Mouse (Mus musculus): ENCODE results near the gene Zfp212. TPM values are rescaled to one million over a fixed set of nuclear protein-coding genes. Genes with fewer than 3 reads are reported as not detected.

Zfp212 gene
- polyA plus RNA-seq, 1 experiment = 8.6 TPM

GRCm38 (mm10) chr6:47904917-47905695 lies 15.2 kb upstream of the Zfp212 start:
- DNase-seq (ENCODE audit: low read depth in 1 of 2, low spot score in 2 of 2) = no peak
- H3K36me3 ChIP-seq (ENCODE audit: control insufficient read depth, insufficient read depth, low read length) = peaks cover 27% of the 10 kb centered on the region
- no peak overlapping the region for H3K4me3 ChIP-seq (ENCODE audit: extremely low read depth, insufficient read depth, insufficient read length)
- H3K27ac ChIP-seq (ENCODE audit: insufficient read depth, low read length) = no peak overlapping the region
- WGBS = 96% methylated on average over 44 of the region's 44 CpGs
- TF ChIP-seq CTCF (IDR thresholded peaks at IDR 0.05; ENCODE audit: extremely low read depth, insufficient read depth, insufficient read length, insufficient replicate concordance) = no peak
- no peaks in the 10 kb centered on the region for H3K27me3 ChIP-seq (ENCODE audit: control insufficient read depth, insufficient read depth, low read length)
- H3K4me1 ChIP-seq (ENCODE audit: control insufficient read depth, insufficient read depth, insufficient read length) = no peaks in the 10 kb centered on the region

- H3K36me3 ChIP-seq (ENCODE audit: control insufficient read depth, insufficient read depth, low read length) = peaks cover 24% of the 10 kb centered on the region
- WGBS = 100% methylated on average over 5 of the region's 5 CpGs
- H3K4me3 ChIP-seq (ENCODE audit: extremely low read depth, insufficient read depth, insufficient read length) = no peak overlapping the region
- H3K27ac ChIP-seq (ENCODE audit: insufficient read depth, low read length) = no peak overlapping the region
- DNase-seq (ENCODE audit: low read depth in 1 of 2, low spot score in 2 of 2) = no peak
- no peak for TF ChIP-seq POLR2A (IDR thresholded peaks at IDR 0.05; ENCODE audit: low read depth, low read length)
- H3K4me1 ChIP-seq (ENCODE audit: control insufficient read depth, insufficient read depth, insufficient read length) = no peaks in the 10 kb centered on the region
- no peaks in the 10 kb centered on the region for H3K27me3 ChIP-seq (ENCODE audit: control insufficient read depth, insufficient read depth, low read length)
Measured at GRCm38 (mm10) chr6:47906326-47906725, 13.9 kb upstream of the Zfp212 start.

GRCm38 (mm10) chr6:47909007-47909406 lies 11.3 kb upstream of the Zfp212 start:
- 89% methylated on average over 1 of the region's 1 CpGs for WGBS
- no peak for DNase-seq (ENCODE audit: low read depth in 1 of 2, low spot score in 2 of 2)
- Histone ChIP-seq H3K27ac (ENCODE audit: insufficient read depth, low read length) (no peak overlapping the region), H3K36me3 (ENCODE audit: control insufficient read depth, insufficient read depth, low read length) (peaks cover 20% of the 10 kb centered on the region), H3K27me3 (ENCODE audit: control insufficient read depth, insufficient read depth, low read length) (no peaks in the 10 kb centered on the region), H3K4me1 (ENCODE audit: control insufficient read depth, insufficient read depth, insufficient read length) (no peaks in the 10 kb centered on the region), H3K4me3 (ENCODE audit: extremely low read depth, insufficient read depth, insufficient read length) (no peak overlapping the region)
- TF ChIP-seq CTCF (IDR thresholded peaks at IDR 0.05; ENCODE audit: extremely low read depth, insufficient read depth, insufficient read length, insufficient replicate concordance) (no peak), POLR2A (IDR thresholded peaks at IDR 0.05; ENCODE audit: low read depth, low read length) (no peak)

- H3K27ac ChIP-seq (ENCODE audit: insufficient read depth, low read length) = no peak overlapping the region
- 0% methylated on average over 1 of the region's 1 CpGs for WGBS
- H3K4me3 ChIP-seq (ENCODE audit: extremely low read depth, insufficient read depth, insufficient read length) = no peak overlapping the region
- no peak for DNase-seq (ENCODE audit: low read depth in 1 of 2, low spot score in 2 of 2)
- H3K4me1 ChIP-seq (ENCODE audit: control insufficient read depth, insufficient read depth, insufficient read length) = no peaks in the 10 kb centered on the region
- no peaks in the 10 kb centered on the region for H3K27me3 ChIP-seq (ENCODE audit: control insufficient read depth, insufficient read depth, low read length)
- TF ChIP-seq POLR2A (IDR thresholded peaks at IDR 0.05; ENCODE audit: low read depth, low read length) (no peak), CTCF (IDR thresholded peaks at IDR 0.05; ENCODE audit: extremely low read depth, insufficient read depth, insufficient read length, insufficient replicate concordance) (no peak)
- peaks cover 2% of the 10 kb centered on the region for H3K36me3 ChIP-seq (ENCODE audit: control insufficient read depth, insufficient read depth, low read length)
Measured at GRCm38 (mm10) chr6:47911650-47912049, 8.6 kb upstream of the Zfp212 start.

GRCm38 (mm10) chr6:47912991-47913390 lies 7.3 kb upstream of the Zfp212 start:
- Histone ChIP-seq H3K4me1 (ENCODE audit: control insufficient read depth, insufficient read depth, insufficient read length) (no peaks in the 10 kb centered on the region), H3K36me3 (ENCODE audit: control insufficient read depth, insufficient read depth, low read length) (no peaks in the 10 kb centered on the region), H3K4me3 (ENCODE audit: extremely low read depth, insufficient read depth, insufficient read length) (no peak overlapping the region), H3K27ac (ENCODE audit: insufficient read depth, low read length) (no peak overlapping the region), H3K27me3 (ENCODE audit: control insufficient read depth, insufficient read depth, low read length) (no peaks in the 10 kb centered on the region)
- TF ChIP-seq CTCF (IDR thresholded peaks at IDR 0.05; ENCODE audit: extremely low read depth, insufficient read depth, insufficient read length, insufficient replicate concordance) = no peak
- TF ChIP-seq POLR2A (IDR thresholded peaks at IDR 0.05; ENCODE audit: low read depth, low read length) = no peak
- 68% methylated on average over 3 of the region's 3 CpGs for WGBS
- no peak for DNase-seq (ENCODE audit: low read depth in 1 of 2, low spot score in 2 of 2)

- TF ChIP-seq CTCF (IDR thresholded peaks at IDR 0.05; ENCODE audit: extremely low read depth, insufficient read depth, insufficient read length, insufficient replicate concordance) = no peak
- no peak for TF ChIP-seq POLR2A (IDR thresholded peaks at IDR 0.05; ENCODE audit: low read depth, low read length)
Measured at GRCm38 (mm10) chr6:47917051-47917450, 3.2 kb upstream of the Zfp212 start.

GRCm38 (mm10) chr6:47918768-47919274 lies 1.5 kb upstream of the Zfp212 start:
- WGBS = 93% methylated on average over 3 of the region's 3 CpGs
- H3K36me3 ChIP-seq (ENCODE audit: control insufficient read depth, insufficient read depth, low read length) = no peaks in the 10 kb centered on the region
- TF ChIP-seq POLR2A (IDR thresholded peaks at IDR 0.05; ENCODE audit: low read depth, low read length) = no peak
- TF ChIP-seq CTCF (IDR thresholded peaks at IDR 0.05; ENCODE audit: extremely low read depth, insufficient read depth, insufficient read length, insufficient replicate concordance) = no peak

More at GRCm38 (mm10) chr6:47917051-47917450, 3.2 kb upstream of the Zfp212 start:
- no peaks in the 10 kb centered on the region for H3K36me3 ChIP-seq (ENCODE audit: control insufficient read depth, insufficient read depth, low read length)
- no peak overlapping the region for H3K4me3 ChIP-seq (ENCODE audit: extremely low read depth, insufficient read depth, insufficient read length)
- H3K27ac ChIP-seq (ENCODE audit: insufficient read depth, low read length) = no peak overlapping the region
- H3K27me3 ChIP-seq (ENCODE audit: control insufficient read depth, insufficient read depth, low read length) = no peaks in the 10 kb centered on the region
- WGBS = 78% methylated on average over 5 of the region's 5 CpGs
- no peak for DNase-seq (ENCODE audit: low read depth in 1 of 2, low spot score in 2 of 2)
- H3K4me1 ChIP-seq (ENCODE audit: control insufficient read depth, insufficient read depth, insufficient read length) = peaks cover 4% of the 10 kb centered on the region; the same call in 1 of the 2 replicates

More at GRCm38 (mm10) chr6:47918768-47919274, 1.5 kb upstream of the Zfp212 start:
- peaks cover 8% of the 10 kb centered on the region; the same call in 1 of the 2 replicates for H3K4me1 ChIP-seq (ENCODE audit: control insufficient read depth, insufficient read depth, insufficient read length)
- no peaks in the 10 kb centered on the region for H3K27me3 ChIP-seq (ENCODE audit: control insufficient read depth, insufficient read depth, low read length)
- DNase-seq (ENCODE audit: low read depth in 1 of 2, low spot score in 2 of 2) = no peak
- no peak overlapping the region for H3K4me3 ChIP-seq (ENCODE audit: extremely low read depth, insufficient read depth, insufficient read length)
- no peak overlapping the region for H3K27ac ChIP-seq (ENCODE audit: insufficient read depth, low read length)

All from spleen, adult 2 months (tissue).